Mouse (Mus musculus) thymus, postnatal 4 days (tissue): ENCODE data around the gene Ttyh1.

Source experiments
- DNase-seq: peaks from one replicate; pipeline ENCODE4 v3.0.0; 2021

The Ttyh1 gene

DNA sequence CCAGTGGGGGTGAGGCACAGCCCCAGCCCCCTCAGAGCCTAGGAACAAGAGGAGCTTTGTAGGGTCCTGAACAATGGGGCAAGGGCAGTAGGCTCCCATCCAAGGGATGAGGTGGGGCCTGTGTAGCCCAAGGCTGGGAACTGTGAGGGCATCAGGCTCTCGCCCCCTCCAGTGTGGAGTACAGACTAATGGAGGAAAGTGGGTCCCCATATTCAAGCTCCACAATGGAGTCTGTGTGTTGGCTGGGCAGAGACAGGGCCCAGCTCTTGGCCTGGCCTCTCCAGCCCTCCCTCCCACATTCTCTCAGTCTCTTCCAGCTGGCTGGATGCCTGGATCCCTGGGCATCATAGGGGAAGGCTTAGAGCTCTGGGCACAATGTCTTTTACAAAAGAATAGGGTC lies 4.5 kb downstream of the Ttyh1 start:
- DNase-seq, result no peak

DNA sequence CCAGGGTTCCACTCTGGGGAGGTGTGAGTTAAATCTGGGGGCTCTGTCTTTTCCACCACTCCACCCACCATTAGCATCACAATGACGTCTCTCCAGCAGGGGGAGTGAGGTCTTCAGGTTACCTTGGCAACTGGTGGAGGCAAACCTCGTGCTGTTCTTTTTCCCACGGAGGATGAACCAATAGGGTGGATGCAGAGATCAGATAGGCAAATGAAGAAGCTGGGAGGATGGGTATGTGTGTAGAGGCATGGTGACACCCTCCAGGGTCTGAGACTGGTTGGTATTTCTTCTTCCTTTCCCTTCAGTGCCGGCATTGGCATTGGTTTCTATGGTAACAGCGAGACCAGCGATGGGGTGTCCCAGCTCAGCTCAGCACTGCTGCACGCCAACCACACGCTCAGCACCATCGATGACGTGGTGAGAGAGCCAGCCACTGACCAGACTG lies 5.1 kb downstream of the Ttyh1 start:
- DNase-seq, result peak; percentile 60

DNA sequence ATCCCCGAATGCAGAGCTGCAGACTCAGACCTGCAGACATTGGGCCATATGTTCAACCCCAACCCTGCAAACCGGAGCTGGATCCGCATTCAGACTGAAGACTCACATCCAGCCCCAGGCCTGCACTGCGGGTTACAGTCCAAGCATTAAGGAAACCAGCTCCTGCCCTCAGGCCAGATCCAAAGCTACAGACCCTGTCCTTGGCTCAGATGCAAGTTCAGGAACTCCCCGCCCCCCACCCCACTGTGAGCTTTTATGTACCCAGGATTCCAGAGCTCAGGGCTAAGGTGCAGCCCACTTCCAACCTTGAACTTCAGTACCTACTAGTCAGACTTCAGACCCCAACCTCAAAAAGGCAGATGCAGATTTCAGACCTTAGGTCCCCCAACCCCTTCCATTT lies 5.6 kb downstream of the Ttyh1 start:
- no peak for DNase-seq

DNA sequence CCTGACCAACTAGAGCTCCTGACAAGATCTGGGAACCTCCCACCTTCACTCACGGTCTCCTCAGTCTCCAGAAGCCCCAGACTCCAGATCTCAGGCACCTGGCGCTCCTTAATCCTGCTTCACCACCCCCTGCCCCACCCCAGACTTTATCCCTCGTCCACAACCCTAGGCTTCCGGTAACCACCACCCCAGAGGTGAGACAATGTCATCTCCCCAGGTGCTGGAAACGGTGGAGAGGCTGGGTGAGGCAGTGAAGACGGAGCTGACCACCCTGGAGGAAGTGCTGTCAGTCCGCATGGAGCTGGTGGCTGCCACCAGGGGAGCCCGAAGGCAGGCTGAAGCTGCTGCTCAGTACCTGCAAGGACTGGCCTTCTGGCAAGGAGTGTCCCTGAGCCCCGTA lies 6.1 kb downstream of the Ttyh1 start:
- no peak for DNase-seq

DNA sequence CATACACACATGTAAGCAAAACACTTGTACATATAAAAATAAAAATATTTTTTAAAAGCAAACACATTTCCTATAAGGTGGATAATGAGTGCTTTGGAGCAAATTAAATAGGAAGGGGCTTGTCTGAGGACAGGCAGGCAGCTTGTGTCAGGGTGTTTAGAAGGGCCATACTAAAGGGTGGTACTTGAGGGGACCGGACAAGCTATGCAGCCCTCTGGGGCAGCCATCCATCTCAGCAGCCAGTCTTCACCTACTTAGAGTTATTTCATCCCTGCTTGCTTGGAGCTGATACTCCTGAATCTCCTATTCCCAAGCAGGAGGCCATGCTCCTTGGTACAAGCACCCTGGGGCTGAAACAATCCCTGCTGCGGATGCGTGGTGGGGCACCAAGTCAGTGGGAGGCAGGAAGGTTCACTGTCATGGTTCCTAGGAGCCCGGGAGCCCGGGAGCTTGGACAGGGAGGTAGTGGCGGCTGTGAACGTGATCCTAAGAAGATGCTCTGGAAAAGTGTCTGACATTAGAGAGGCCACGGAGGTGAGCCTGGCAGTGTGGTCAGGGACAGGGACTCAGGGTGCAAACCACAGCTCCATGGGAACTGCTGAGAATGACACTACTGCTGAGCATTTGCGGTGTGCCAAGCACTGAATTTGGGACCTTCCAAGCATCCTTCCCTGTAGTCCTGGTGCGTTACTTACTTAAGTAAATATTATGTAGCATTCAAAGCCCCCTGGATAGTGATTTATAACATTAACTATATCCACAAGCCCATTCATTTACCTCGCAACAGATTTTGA lies 8.0 kb downstream of the Ttyh1 start:
- DNase-seq, result no peak

DNA sequence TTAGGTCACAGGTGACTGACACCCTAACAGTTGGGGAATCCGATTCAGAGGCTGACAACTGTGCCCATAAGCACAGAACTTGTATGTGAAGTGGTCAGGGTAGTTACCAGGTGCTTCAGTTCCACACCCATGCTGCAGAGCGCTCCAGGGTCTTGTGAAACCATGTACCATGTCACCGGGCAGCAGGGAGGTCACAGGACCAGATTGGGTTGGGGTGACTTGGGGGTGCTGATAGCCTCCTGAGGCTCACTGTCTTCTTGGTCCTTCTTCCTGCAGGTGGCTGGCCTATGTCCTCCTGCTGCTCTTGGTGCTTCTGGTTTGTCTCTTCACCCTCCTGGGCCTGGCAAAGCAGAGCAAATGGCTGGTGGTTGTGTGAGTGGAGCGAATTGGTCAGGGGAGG lies 8.7 kb downstream of the Ttyh1 start:
- DNase-seq, result no peak

DNA sequence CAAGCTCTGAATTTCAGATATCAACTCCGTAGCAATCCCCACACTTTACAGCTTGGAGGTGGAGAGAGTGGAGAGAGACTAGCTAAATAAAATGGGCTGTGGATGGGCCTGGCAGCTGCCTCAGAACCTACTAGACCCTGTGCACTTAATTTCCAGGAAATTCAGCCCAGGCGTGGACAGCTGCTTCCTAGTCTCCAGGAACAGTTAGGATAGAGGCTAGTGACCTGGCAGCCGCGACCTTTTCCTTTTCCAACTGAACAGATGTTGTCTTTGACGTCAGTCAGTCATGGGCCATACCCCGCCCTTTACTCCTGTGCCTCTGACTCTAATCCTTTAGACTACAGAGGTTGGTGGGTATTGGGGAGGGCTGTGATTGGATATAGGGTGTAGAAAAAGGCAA lies 9.7 kb downstream of the Ttyh1 start:
- DNase-seq, result no peak

DNA sequence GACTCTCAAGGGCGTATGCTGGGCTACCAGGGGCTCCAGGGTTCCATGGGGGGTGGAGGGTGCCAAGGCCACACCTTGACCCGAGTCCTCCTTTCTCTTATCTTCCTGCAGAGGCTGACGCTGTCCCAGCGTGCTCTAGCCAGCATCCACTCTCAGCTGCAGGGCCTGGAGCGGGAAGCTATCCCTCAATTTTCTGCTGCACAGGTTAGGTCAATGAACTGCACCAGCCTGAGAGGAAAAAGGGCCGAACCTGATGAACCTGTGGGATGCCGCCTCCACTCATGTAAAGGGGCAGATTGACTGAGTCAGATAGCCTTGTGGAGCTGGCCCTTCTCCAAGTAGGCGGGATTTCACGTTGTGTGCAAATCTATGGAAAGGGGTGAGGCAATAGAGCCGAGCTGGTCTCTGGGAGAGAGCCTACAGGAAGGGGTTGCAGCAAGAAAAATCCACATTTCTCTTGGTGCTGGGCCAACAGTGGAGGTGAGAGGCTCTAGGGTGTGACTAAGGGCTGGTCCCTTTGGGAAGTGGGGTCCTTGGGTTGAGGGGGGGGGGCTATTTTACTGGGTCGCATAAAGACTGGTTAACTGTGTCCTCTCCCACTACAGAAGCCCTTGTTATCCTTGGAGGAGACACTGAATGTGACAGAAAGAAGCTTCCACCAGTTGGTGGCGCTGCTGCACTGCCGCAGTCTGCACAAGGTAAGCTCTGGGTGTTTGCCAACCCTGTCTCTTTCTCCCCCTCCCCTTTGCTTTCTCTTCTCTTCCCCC lies 11.7 kb downstream of the Ttyh1 start:
- DNase-seq, result peak; percentile 93

DNA sequence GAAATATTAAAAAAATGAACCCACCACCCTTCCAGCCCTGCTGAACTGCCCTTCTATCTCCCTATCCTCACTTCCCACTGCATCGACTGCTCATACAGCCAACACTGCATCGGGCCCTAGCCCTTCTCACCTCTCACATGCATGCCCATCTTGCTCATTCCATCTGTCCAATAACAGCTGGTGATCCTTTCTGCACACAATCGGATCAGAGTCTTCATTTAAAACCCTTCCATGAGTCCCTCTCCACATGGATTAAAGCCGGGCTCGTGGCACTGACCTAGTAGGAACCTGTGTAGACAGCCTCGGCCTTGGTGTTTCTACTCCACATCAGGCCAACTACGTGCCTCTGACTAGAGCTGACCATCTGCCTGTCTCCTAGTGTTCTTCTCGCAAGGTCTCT lies 12.8 kb downstream of the Ttyh1 start:
- no peak for DNase-seq

DNA sequence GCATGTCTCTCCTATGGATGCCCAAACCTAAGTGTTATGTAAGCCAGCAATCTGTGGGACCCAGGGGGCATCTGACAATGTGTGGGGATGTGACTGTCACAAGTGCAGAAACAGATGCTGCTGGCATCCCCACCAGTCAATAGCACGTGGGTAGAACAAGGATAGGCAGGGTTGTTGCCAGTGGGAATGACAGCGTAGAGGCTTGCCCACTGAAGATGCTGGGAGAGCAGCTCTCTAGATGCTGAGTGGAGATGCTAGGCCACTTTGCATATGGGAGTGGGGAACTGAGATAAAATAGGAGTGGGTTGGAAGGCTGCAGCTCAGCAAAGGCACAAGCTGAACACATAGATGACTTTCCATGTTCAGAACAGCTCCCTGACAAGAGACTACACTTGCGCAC lies 13.4 kb downstream of the Ttyh1 start:
- DNase-seq, result no peak

DNA sequence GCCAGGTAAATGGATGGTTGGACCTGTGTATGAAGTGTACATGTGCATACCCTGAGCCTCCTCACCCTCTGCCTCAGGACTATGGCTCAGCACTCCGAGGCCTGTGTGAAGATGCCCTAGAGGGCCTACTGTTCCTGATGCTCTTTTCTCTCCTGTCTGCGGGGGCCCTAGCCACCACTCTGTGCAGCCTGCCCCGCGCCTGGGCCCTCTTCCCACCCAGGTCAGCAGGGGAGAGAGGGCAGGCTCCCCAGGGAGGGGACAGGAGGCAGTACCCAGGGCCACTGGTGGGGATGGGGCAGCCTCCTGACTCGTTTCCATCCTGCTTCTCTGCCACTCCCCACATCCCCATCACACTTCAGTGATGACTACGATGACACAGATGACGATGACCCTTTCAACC lies 13.8 kb downstream of the Ttyh1 start:
- no peak for DNase-seq

DNA sequence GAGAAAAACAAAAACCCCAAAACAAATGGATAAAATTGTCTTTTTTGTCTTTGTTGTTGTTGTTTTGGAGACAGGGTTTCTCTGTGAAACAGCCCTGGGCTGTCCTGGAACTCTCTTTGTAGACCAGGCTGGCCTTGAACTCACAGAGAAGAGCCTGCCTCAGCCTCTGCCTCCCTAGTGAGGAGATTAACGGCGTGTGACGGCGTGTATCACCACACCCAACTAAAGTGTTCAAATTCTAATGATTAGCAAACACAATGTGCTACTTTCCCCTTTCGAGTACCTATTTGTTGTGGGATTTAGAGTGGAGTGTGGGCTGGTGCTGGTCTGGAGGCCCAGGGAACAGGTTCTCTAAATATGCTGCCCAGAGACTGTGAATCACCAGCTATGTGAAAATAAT lies 15.7 kb downstream of the Ttyh1 start:
- DNase-seq, result no peak

DNA sequence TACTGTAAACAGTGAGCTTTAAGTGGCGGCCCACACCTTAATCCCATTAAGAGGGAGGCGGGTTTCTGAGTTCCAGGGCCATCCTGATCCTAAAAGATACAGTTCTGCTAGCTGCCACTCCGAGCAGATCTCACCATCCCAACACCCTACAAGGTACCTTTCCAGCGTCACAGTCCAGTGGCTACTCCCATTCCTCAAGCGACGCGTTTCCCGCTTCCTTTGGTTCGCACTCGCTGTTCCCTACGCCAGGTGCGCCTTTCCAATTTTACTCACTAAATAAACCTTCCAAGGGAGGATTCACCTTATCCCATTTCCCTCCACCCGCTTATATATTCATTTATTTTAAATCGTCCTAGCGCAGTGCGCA lies 17.2 kb downstream of the Ttyh1 start:
- no peak for DNase-seq

DNA sequence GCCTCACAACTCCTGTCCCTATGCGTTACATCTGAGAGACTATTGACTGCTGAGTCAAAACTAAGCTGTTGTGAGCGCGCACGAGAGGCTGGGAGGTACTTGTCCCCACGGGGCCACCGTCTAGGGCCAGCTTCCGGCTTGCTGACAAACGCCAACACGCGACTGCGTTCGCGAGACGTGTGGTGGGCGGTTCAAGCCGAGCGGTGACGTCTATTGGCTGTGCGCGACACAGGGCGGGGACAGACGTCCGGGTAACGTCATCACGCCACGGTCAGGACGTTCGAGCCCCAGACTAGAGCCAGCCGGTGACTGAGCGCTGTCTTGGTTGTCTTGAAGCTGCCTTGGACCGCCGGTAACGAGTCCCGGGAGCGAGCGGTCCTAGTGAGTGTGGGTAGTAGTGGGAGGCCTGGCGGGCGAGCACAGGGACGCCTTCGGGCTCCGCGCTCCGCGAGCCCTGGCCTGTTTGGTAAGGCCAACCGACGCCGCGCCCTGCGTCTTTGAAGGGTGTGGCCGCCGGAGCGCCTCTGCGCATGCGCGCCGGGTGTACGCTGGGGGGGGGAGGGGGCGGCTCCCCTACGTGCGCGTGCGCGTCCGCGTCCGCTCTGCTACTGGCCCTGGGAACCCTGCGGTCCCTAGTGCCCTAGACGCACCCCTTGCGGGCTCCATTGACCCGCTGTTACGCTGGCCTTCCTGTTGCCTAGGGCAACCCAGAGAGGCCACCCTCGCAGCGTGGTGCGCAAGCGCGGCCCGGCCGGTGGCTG lies 17.7 kb downstream of the Ttyh1 start, which contains the start of gene Leng8:
Gene Leng8, plus strand, starts transcription at position 269 of the 761 bp plus-strand sequence.
- DNase-seq, result peak; percentile 97

DNA sequence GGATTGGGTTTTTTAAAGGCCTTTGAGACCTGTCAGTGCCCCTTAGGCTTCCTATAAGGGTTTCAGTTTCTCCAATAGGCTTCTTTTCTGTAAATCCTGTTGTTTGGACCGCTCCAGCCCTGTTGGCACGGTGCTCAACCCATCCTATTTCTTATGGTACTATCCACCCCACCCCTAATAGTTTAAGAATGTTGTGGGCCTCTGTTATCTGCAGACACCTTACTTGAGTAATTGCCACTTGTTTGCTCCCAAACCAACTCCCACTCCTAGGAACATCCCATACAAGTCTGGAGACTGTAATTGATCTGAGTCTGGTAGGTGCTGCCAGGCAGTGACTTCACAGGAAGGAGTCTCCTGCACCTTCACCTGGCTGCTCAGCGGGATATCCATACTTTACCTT lies 18.5 kb downstream of the Ttyh1 start:
- no peak for DNase-seq

DNA sequence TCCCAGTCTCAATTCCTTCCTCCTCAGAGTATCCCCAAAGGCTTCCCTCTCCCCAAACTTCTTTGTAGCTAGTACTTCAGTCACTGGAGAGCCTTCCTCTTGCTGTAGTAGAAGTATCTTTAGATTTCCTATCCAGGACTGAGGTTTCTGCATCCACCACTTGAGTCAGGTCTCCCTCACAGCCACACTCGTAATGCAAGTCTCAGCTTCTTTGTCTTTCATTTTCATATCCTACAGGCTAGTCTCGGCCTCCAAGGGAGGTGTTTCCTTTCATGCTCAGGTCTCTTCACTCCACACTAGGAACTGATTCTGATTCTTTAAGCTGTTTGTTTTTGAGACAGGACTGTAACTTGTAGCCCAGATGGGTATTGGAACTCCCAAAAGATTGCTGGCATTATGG lies 19.0 kb downstream of the Ttyh1 start:
- no peak for DNase-seq

DNA sequence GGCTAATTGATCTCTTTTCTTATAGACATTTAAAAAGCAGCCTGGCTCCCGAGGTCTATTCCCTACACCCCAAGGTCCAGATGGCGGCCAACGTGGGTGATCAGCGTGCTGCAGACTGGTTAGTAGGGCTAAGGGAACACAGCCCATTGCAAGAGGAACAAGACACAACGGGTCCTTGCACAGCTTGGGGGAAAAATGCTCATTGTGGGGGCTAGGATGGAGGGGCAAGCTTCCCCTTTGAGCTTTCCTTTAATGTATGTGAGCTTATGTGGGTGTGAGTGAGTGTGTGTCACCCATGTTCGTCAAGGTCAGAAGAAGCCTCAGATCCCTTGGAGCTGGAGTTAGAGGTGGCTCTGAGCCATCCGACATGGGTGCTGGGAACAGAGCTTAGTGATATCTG lies 19.5 kb downstream of the Ttyh1 start:
- DNase-seq, result no peak

DNA sequence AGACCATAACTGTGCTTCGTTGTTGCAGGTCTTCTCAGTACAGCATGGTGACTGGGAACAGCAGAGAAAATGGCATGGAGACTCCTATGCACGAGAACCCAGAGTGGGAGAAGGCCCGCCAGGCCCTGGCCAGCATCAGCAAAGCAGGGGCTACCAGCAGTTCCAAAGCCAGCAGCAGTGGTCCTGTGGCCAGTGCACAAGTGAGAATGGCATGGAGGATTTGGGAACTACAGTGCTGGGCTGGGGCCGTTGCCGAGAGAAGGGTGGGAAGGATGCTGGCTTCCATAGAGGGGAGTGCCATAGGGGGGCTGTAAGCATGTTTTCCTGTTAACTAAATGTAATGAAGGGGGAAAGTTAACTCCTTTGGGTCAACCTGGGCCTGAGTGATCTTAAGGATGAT lies 20.2 kb downstream of the Ttyh1 start:
- DNase-seq, result no peak

DNA sequence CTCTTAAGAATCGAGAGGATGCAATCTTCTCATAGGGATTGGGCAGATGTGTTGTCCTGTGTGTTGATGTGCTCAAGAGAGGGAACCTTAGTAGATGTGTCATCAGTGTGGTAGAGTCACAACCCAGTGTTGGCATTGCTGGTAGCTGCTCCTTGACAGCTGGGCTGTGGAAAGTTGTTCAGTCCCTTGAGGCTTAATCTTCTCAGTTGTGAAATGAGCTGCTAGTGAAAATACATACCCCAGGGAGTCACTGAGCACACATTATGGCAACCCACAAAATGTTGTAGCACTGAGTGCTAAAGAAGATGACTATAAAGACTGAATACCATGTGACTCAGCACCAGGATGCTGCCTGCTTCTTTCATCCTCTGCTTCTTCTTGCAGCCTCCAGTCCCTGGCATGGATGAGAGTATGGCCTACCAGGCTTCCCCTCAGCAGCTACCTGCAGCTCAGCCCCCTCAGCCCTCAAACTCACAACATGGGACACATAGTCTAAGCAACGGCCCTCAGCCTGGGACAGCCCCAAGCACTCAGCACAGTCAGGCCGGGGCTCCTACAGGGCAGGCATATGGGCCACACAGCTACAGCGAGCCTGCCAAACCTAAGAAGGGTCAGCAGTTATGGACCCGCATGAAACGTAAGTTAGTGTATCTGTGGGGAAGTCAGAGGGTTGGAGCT lies 22.6 kb downstream of the Ttyh1 start:
- no peak for DNase-seq

DNA sequence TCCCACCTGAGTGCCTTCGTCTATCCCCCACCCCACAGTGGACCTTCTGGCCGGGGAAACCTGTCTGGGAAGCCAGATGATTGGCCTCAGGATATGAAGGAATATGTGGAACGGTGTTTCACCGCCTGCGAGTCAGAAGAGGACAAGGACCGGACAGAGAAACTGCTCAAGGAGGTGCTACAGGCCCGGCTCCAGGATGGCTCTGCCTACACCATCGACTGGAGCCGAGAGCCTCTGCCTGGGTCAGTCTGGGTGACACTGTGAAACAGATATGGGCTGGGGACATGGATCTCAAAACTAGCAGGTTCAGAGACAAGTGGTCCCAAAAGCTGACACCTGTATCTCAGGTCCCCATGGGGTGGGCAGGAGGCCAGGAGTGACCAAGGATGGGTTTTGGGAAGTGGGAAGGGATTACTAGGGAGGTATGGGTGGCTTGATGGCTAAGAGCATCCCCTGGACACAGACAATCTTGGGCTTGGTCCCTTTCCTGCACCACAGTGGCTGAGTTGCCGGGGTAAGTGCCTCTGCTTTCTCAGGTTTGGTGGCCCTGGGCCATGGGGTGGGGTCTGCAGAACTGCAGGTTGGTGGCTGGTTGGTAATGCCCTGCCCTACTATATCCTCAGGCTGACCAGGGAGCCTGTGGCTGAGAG lies 23.7 kb downstream of the Ttyh1 start:
- no peak for DNase-seq

DNA sequence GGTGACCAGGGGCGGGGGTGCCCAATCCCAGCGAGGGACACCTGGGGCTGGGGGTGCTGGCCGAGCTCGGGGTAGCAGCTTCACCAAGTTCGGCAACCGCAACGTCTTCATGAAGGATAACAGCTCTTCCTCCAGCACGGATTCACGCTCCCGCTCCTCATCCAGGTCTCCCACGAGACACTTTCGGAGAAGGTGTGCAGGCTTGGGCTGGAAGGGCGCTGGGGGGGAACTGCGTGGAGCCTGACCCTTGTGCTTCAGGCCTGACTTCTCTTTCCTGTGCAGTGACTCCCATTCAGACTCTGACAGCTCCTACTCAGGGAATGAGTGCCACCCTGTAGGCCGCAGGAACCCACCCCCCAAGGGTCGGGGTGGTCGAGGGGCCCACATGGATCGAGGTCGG lies 24.3 kb downstream of the Ttyh1 start:
- no peak for DNase-seq

DNA sequence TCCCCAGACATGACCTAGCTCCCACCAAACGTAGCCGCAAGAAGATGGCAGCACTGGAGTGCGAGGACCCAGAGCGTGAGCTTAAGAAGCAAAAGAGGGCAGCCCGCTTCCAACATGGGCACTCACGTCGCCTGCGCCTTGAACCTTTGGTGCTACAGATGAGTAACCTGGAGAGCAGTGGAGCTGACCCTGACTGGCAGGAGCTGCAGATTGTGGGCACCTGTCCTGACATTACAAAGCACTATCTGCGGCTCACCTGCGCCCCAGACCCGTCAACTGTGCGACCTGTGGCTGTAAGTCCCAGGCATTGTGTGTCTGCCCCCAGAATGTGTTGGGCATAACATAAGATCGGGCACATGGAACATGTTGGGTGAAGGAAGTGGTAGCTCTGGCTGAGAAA lies 24.8 kb downstream of the Ttyh1 start:
- no peak for DNase-seq
